Mouse (Mus musculus): Measurements from ENCODE around the gene Slc35b2. TPM values are rescaled to one million over a fixed set of nuclear protein-coding genes. Genes with fewer than 3 reads are reported as not detected.

Slc35b2 gene
- polyA plus RNA-seq, 1 experiment: 28.2 TPM

GRCm38 (mm10) chr17:45610144-45610866 is 46.6 kb downstream of the Slc35b2 start:
- H3K36me3 ChIP-seq (ENCODE audit: control insufficient read depth, insufficient read depth, low read length, poor library complexity, severe bottlenecking): no peaks in the 10 kb centered on the region
- H3K4me3 ChIP-seq (ENCODE audit: low read depth, low read length): peak overlapping the region; percentile 14; the same call in 1 of the 2 replicates
- peak overlapping the region; percentile 48 for H3K9ac ChIP-seq (ENCODE audit: low read depth, poor library complexity, severe bottlenecking)
- peaks cover 8% of the 10 kb centered on the region for H3K4me1 ChIP-seq (ENCODE audit: control insufficient read depth, insufficient read depth, low read length)
- no peaks in the 10 kb centered on the region for H3K27me3 ChIP-seq (ENCODE audit: control insufficient read depth, insufficient read depth, low read length, poor library complexity, severe bottlenecking)
- no peak for TF ChIP-seq CTCF (IDR thresholded peaks at IDR 0.05; ENCODE audit: low read depth, low read length)
- no peak for TF ChIP-seq POLR2A (IDR thresholded peaks at IDR 0.05; ENCODE audit: insufficient read depth, low read length)
- TF ChIP-seq EP300 (IDR thresholded peaks at IDR 0.05; ENCODE audit: insufficient read depth, low read depth, low read length): 0 out of 2 replicates have a peak, but pooled peaks have one; percentile 6
- no peaks in the 10 kb centered on the region for H3K9me3 ChIP-seq (replicated peaks; ENCODE audit: control insufficient read depth, insufficient read depth, low read length, poor library complexity, severe bottlenecking)
- peak overlapping the region; percentile 81 for H3K27ac ChIP-seq (ENCODE audit: insufficient read depth, low read length)

GRCm38 (mm10) chr17:45612008-45612407 is 48.3 kb downstream of the Slc35b2 start:
- no peak for TF ChIP-seq CTCF (IDR thresholded peaks at IDR 0.05; ENCODE audit: low read depth, low read length)
- TF ChIP-seq POLR2A (IDR thresholded peaks at IDR 0.05; ENCODE audit: insufficient read depth, low read length): no peak
- no peak for TF ChIP-seq EP300 (IDR thresholded peaks at IDR 0.05; ENCODE audit: insufficient read depth, low read depth, low read length)
- Histone ChIP-seq H3K36me3 (ENCODE audit: control insufficient read depth, insufficient read depth, low read length, poor library complexity, severe bottlenecking) (no peaks in the 10 kb centered on the region), H3K27me3 (ENCODE audit: control insufficient read depth, insufficient read depth, low read length, poor library complexity, severe bottlenecking) (no peaks in the 10 kb centered on the region), H3K4me3 (ENCODE audit: low read depth, low read length) (no peak overlapping the region), H3K9me3 (replicated peaks; ENCODE audit: control insufficient read depth, insufficient read depth, low read length, poor library complexity, severe bottlenecking) (no peaks in the 10 kb centered on the region), H3K9ac (ENCODE audit: low read depth, poor library complexity, severe bottlenecking) (no peak overlapping the region), H3K4me1 (ENCODE audit: control insufficient read depth, insufficient read depth, low read length) (peaks cover 13% of the 10 kb centered on the region), H3K27ac (ENCODE audit: insufficient read depth, low read length) (no peak overlapping the region)

- TF ChIP-seq EP300 (IDR thresholded peaks at IDR 0.05; ENCODE audit: insufficient read depth, low read depth, low read length) (no peak), CTCF (IDR thresholded peaks at IDR 0.05; ENCODE audit: low read depth, low read length) (no peak)
- no peak overlapping the region for H3K9ac ChIP-seq (ENCODE audit: low read depth, poor library complexity, severe bottlenecking)
- H3K27ac ChIP-seq (ENCODE audit: insufficient read depth, low read length): no peak overlapping the region
- peaks cover 13% of the 10 kb centered on the region for H3K4me1 ChIP-seq (ENCODE audit: control insufficient read depth, insufficient read depth, low read length)
- H3K36me3 ChIP-seq (ENCODE audit: control insufficient read depth, insufficient read depth, low read length, poor library complexity, severe bottlenecking): no peaks in the 10 kb centered on the region
- H3K9me3 ChIP-seq (replicated peaks; ENCODE audit: control insufficient read depth, insufficient read depth, low read length, poor library complexity, severe bottlenecking): no peaks in the 10 kb centered on the region
- no peaks in the 10 kb centered on the region for H3K27me3 ChIP-seq (ENCODE audit: control insufficient read depth, insufficient read depth, low read length, poor library complexity, severe bottlenecking)
- no peak overlapping the region for H3K4me3 ChIP-seq (ENCODE audit: low read depth, low read length)
Observed at GRCm38 (mm10) chr17:45612921-45613320, 49.2 kb downstream of the Slc35b2 start.

- Histone ChIP-seq H3K9me3 (replicated peaks; ENCODE audit: control insufficient read depth, insufficient read depth, low read length, poor library complexity, severe bottlenecking) (no peaks in the 10 kb centered on the region), H3K27ac (ENCODE audit: insufficient read depth, low read length) (peak overlapping the region; percentile 91), H3K36me3 (ENCODE audit: control insufficient read depth, insufficient read depth, low read length, poor library complexity, severe bottlenecking) (no peaks in the 10 kb centered on the region), H3K4me1 (ENCODE audit: control insufficient read depth, insufficient read depth, low read length) (peaks cover 9% of the 10 kb centered on the region), H3K27me3 (ENCODE audit: control insufficient read depth, insufficient read depth, low read length, poor library complexity, severe bottlenecking) (no peaks in the 10 kb centered on the region), H3K9ac (ENCODE audit: low read depth, poor library complexity, severe bottlenecking) (no peak overlapping the region), H3K4me3 (ENCODE audit: low read depth, low read length) (no peak overlapping the region)
- TF ChIP-seq CTCF (IDR thresholded peaks at IDR 0.05; ENCODE audit: low read depth, low read length) (no peak), EP300 (IDR thresholded peaks at IDR 0.05; ENCODE audit: insufficient read depth, low read depth, low read length) (peak; percentile 76), POLR2A (IDR thresholded peaks at IDR 0.05; ENCODE audit: insufficient read depth, low read length) (no peak)
Observed at GRCm38 (mm10) chr17:45616046-45616650, 52.5 kb downstream of the Slc35b2 start.

- Histone ChIP-seq H3K36me3 (ENCODE audit: control insufficient read depth, insufficient read depth, low read length, poor library complexity, severe bottlenecking) (no peaks in the 10 kb centered on the region), H3K4me3 (ENCODE audit: low read depth, low read length) (no peak overlapping the region)
Observed at GRCm38 (mm10) chr17:45616679-45617078, 53.0 kb downstream of the Slc35b2 start.

More at GRCm38 (mm10) chr17:45616679-45617078, 53.0 kb downstream of the Slc35b2 start:
- Histone ChIP-seq H3K9me3 (replicated peaks; ENCODE audit: control insufficient read depth, insufficient read depth, low read length, poor library complexity, severe bottlenecking) (no peaks in the 10 kb centered on the region), H3K27me3 (ENCODE audit: control insufficient read depth, insufficient read depth, low read length, poor library complexity, severe bottlenecking) (no peaks in the 10 kb centered on the region), H3K27ac (ENCODE audit: insufficient read depth, low read length) (peak overlapping the region; percentile 91), H3K4me1 (ENCODE audit: control insufficient read depth, insufficient read depth, low read length) (peaks cover 8% of the 10 kb centered on the region), H3K9ac (ENCODE audit: low read depth, poor library complexity, severe bottlenecking) (no peak overlapping the region)
- TF ChIP-seq POLR2A (IDR thresholded peaks at IDR 0.05; ENCODE audit: insufficient read depth, low read length) (no peak), EP300 (IDR thresholded peaks at IDR 0.05; ENCODE audit: insufficient read depth, low read depth, low read length) (no peak), CTCF (IDR thresholded peaks at IDR 0.05; ENCODE audit: low read depth, low read length) (no peak)

Other genes starting within 250 kb of the Slc35b2 start
- 135 and 137 TPM in 2 replicates for gene Cdc5l, start 130.1 kb upstream of the Slc35b2 start, polyA plus RNA-seq (2011; ENCODE audit: insufficient read depth, insufficient read length, low read depth, missing spikeins)
- 3.0 and 3.2 TPM in 2 replicates for gene Spats1, start 88.5 kb upstream of the Slc35b2 start, polyA plus RNA-seq (2011; ENCODE audit: insufficient read depth, insufficient read length, low read depth, missing spikeins)
- 18.1 and 19.0 TPM in 2 replicates for gene Aars2, start 57.0 kb upstream of the Slc35b2 start, polyA plus RNA-seq (2011; ENCODE audit: insufficient read depth, insufficient read length, low read depth, missing spikeins)
- gene Tcte1, start 40.4 kb upstream of the Slc35b2 start, polyA plus RNA-seq (2011; ENCODE audit: insufficient read depth, insufficient read length, low read depth, missing spikeins): not detected in 2 replicates
- gene Tmem151b, start 14.2 kb upstream of the Slc35b2 start, polyA plus RNA-seq (2011; ENCODE audit: insufficient read depth, insufficient read length, low read depth, missing spikeins): 1.5 and 1.8 TPM in 2 replicates
- gene Nfkbie, start 8.2 kb upstream of the Slc35b2 start, polyA plus RNA-seq (2011; ENCODE audit: insufficient read depth, insufficient read length, low read depth, missing spikeins): 2.7 and 3.0 TPM in 2 replicates
- gene Hsp90ab1, start 9.4 kb downstream of the Slc35b2 start, polyA plus RNA-seq (2011; ENCODE audit: insufficient read depth, insufficient read length, low read depth, missing spikeins): 3,626 and 3,708 TPM in 2 replicates
- gene Slc29a1, start 35.7 kb downstream of the Slc35b2 start, polyA plus RNA-seq (2011; ENCODE audit: insufficient read depth, insufficient read length, low read depth, missing spikeins): 132 and 134 TPM in 2 replicates
- 19.2 and 22.6 TPM in 2 replicates for gene Mymx, start 38.2 kb downstream of the Slc35b2 start, polyA plus RNA-seq (2011; ENCODE audit: insufficient read depth, insufficient read length, low read depth, missing spikeins)
- 1.4 and 1.9 TPM in 2 replicates for gene Capn11, start 95.5 kb downstream of the Slc35b2 start, polyA plus RNA-seq (2011; ENCODE audit: insufficient read depth, insufficient read length, low read depth, missing spikeins)
- gene Mrpl14, start 122.4 kb downstream of the Slc35b2 start, polyA plus RNA-seq (2011; ENCODE audit: insufficient read depth, insufficient read length, low read depth, missing spikeins): 31.8 and 42.7 TPM in 2 replicates
- gene Tmem63b, start 123.0 kb downstream of the Slc35b2 start, polyA plus RNA-seq (2011; ENCODE audit: insufficient read depth, insufficient read length, low read depth, missing spikeins): 112 and 129 TPM in 2 replicates
- not detected in 2 replicates for gene 1600014C23Rik, start 170.0 kb downstream of the Slc35b2 start, polyA plus RNA-seq (2011; ENCODE audit: insufficient read depth, insufficient read length, low read depth, missing spikeins)

Measured in ES-Bruce4 (cell line).